Comparison of ENCODE assay signal across 15 mouse cellular contexts in genomic region chr2:135888767-135889166, GRCm38 (mm10).
"Had no signal": no experiment of that assay in that cellular context is flagged by ENCODE, and none has a peak within 500 bp of the region (broad histone marks: within the 10 kb centered on the region; RNA-seq: fewer than 3 reads in every experiment).

No protein-coding gene starts in this region.

- H3K4me2 ChIP-seq: limb, embryonic 12.5 days; liver, embryonic 13.5 days; lung, embryonic 15.5 days; midbrain, embryonic 12.5 days; stomach, embryonic 15.5 days had no signal

- ATAC-seq: liver, postnatal 0 days had no signal

- H3K27ac ChIP-seq: layer of hippocampus, adult 2 months; limb, embryonic 12.5 days; liver, embryonic 13.5 days; lung, embryonic 15.5 days; macrophage; midbrain, embryonic 12.5 days; stomach, embryonic 15.5 days had no signal

- H3K9me3 ChIP-seq: limb, embryonic 12.5 days; liver, embryonic 13.5 days; lung, embryonic 15.5 days; megakaryocyte, embryonic 14.5 days; midbrain, embryonic 12.5 days; stomach, embryonic 15.5 days had no signal

- H3K27me3 ChIP-seq: limb, embryonic 12.5 days; liver, embryonic 13.5 days; lung, embryonic 15.5 days; megakaryocyte, embryonic 14.5 days; midbrain, embryonic 12.5 days; stomach, embryonic 15.5 days had no signal

- H3K4me1 ChIP-seq: midbrain, embryonic 12.5 days had no signal

- H3K9ac ChIP-seq: limb, embryonic 12.5 days; liver, embryonic 13.5 days; liver, postnatal 0 days; lung, embryonic 15.5 days; midbrain, embryonic 12.5 days; stomach, embryonic 15.5 days had no signal

- H3K36me3 ChIP-seq: limb, embryonic 12.5 days; liver, embryonic 13.5 days; lung, embryonic 15.5 days; midbrain, embryonic 12.5 days; stomach, embryonic 15.5 days had no signal

- DNase-seq: kidney, postnatal 10 days; kidney, postnatal 4 days; liver; liver, embryonic 13.5 days; liver, postnatal 0 days; lung, postnatal 14 days; right cerebral cortex, postnatal 14 days; thymus, postnatal 4 days had no signal

- H3K4me3 ChIP-seq: layer of hippocampus, adult 2 months; limb, embryonic 12.5 days; liver, embryonic 13.5 days; lung, embryonic 15.5 days; megakaryocyte, embryonic 14.5 days; midbrain, embryonic 12.5 days; stomach, embryonic 15.5 days had no signal
